Mouse (Mus musculus): ENCODE measurements around the gene Rgs10.

The Rgs10 gene

GRCm38 (mm10) chr7:128410708-128411413, 7.7 kb downstream of the Rgs10 start:
- DNase-seq (ENCODE audit: low read depth, low spot score), result no peak

GRCm38 (mm10) chr7:128408265-128408664, 10.3 kb downstream of the Rgs10 start:
- peak; percentile 68 for DNase-seq (ENCODE audit: low read depth, low spot score)

GRCm38 (mm10) chr7:128403988-128404387, 14.6 kb downstream of the Rgs10 start:
- no peak for DNase-seq (ENCODE audit: low read depth, low spot score)

- DNase-seq (ENCODE audit: low read depth, low spot score), result no peak
Measured at GRCm38 (mm10) chr7:128403586-128403985, 15.0 kb downstream of the Rgs10 start.

- no peak for DNase-seq (ENCODE audit: low read depth, low spot score)
Measured at GRCm38 (mm10) chr7:128403128-128403527, 15.4 kb downstream of the Rgs10 start.

- DNase-seq (ENCODE audit: low read depth, low spot score), result no peak
Measured at GRCm38 (mm10) chr7:128402577-128402976, 16.0 kb downstream of the Rgs10 start.

GRCm38 (mm10) chr7:128398664-128399063, 19.9 kb downstream of the Rgs10 start:
- DNase-seq (ENCODE audit: low read depth, low spot score), result no peak

GRCm38 (mm10) chr7:128397066-128397465, 21.5 kb downstream of the Rgs10 start:
- no peak for DNase-seq (ENCODE audit: low read depth, low spot score)

- DNase-seq (ENCODE audit: low read depth, low spot score), result peak; percentile 17
Measured at GRCm38 (mm10) chr7:128393756-128394155, 24.8 kb downstream of the Rgs10 start.

- DNase-seq (ENCODE audit: low read depth, low spot score), result no peak
Measured at GRCm38 (mm10) chr7:128392972-128393314, 25.6 kb downstream of the Rgs10 start.

- DNase-seq (ENCODE audit: low read depth, low spot score), result no peak
Measured at GRCm38 (mm10) chr7:128392071-128392971, 26.2 kb downstream of the Rgs10 start.

GRCm38 (mm10) chr7:128391267-128392057, 27.1 kb downstream of the Rgs10 start:
- DNase-seq (ENCODE audit: low read depth, low spot score), result no peak

GRCm38 (mm10) chr7:128388968-128389367, 29.6 kb downstream of the Rgs10 start:
- no peak for DNase-seq (ENCODE audit: low read depth, low spot score)

- no peak for DNase-seq (ENCODE audit: low read depth, low spot score)
Measured at GRCm38 (mm10) chr7:128383726-128384463, 34.7 kb downstream of the Rgs10 start.

- DNase-seq (ENCODE audit: low read depth, low spot score), result no peak
Measured at GRCm38 (mm10) chr7:128383189-128383725, 35.3 kb downstream of the Rgs10 start.

GRCm38 (mm10) chr7:128382527-128382860, 36.1 kb downstream of the Rgs10 start:
- no peak for DNase-seq (ENCODE audit: low read depth, low spot score)

- DNase-seq (ENCODE audit: low read depth, low spot score), result no peak
Measured at GRCm38 (mm10) chr7:128381811-128382526, 36.6 kb downstream of the Rgs10 start.

GRCm38 (mm10) chr7:128381001-128381400, 37.6 kb downstream of the Rgs10 start:
- no peak for DNase-seq (ENCODE audit: low read depth, low spot score)

- DNase-seq (ENCODE audit: low read depth, low spot score), result no peak
Measured at GRCm38 (mm10) chr7:128379162-128379805, 39.3 kb downstream of the Rgs10 start.

GRCm38 (mm10) chr7:128376206-128376701, 42.3 kb downstream of the Rgs10 start:
- DNase-seq (ENCODE audit: low read depth, low spot score), result no peak

All from ES-CJ7 (cell line).